Mouse (Mus musculus) CH12.LX (cell line): ENCODE data around the gene Ehd3. TPM values are rescaled to one million over a fixed set of nuclear protein-coding genes. Genes with fewer than 3 reads are reported as not detected.

Experiments used
- DNase-seq: peaks from one replicate; pipeline ENCODE4 v3.0.0-alpha.2; 2013; ENCODE audit errors: extremely low read depth
- H3K27ac ChIP-seq: 2 replicates; pipeline ENCODE4 v1.5.1; 2012; ENCODE audit warnings: low read depth, mild to moderate bottlenecking, control low read depth, moderate library complexity; ENCODE audit not compliant: insufficient read depth
- H3K27me3 ChIP-seq: replicated peaks from 2 replicates; pipeline ENCODE3; 2012; ENCODE audit warnings: inconsistent platforms
- H3K36me3 ChIP-seq, 2 experiments: replicated peaks in 1 of 2; 2 replicates each; pipeline versions ENCODE3 to v1.6.1; 2012; ENCODE audit warnings: inconsistent platforms in 1 of 2, low read length in 1 of 2, mild to moderate bottlenecking in 1 of 2, mixed read lengths in 1 of 2, moderate library complexity in 1 of 2; ENCODE audit not compliant: control insufficient read depth in 1 of 2, insufficient read depth in 1 of 2
- H3K4me1 ChIP-seq, 2 experiments: 2 replicates each; pipeline ENCODE4 v1.6.1; 2012; ENCODE audit warnings: inconsistent platforms in 1 of 2, moderate library complexity in 1 of 2; ENCODE audit not compliant: insufficient read depth in 2 of 2, control insufficient read depth in 1 of 2
- H3K4me2 ChIP-seq: 2 replicates; pipeline ENCODE4 v1.6.1; 2012; ENCODE audit warnings: low read depth, mild to moderate bottlenecking, control low read depth; ENCODE audit not compliant: poor library complexity, insufficient read depth, severe bottlenecking
- H3K4me3 ChIP-seq, 3 experiments: fragments of 150-350 bp in 1 of 3; sonication (generic) in 1 of 3; replicated peaks in 1 of 3; 2 replicates each; pipeline versions ENCODE3 to v1.5.1; 2011 to 2012; ENCODE audit warnings: low read depth in 2 of 3, low read length in 2 of 3, mild to moderate bottlenecking in 2 of 3, moderate library complexity in 2 of 3, control low read depth in 1 of 3, improper control_type of control experiment in 1 of 3, inconsistent platforms in 1 of 3, mixed read lengths in 1 of 3; ENCODE audit not compliant: poor library complexity in 1 of 3
- H3K79me2 ChIP-seq: replicated peaks from 2 replicates; pipeline ENCODE4 v1.6.1; 2012; ENCODE audit warnings: mild to moderate bottlenecking, moderate library complexity; ENCODE audit not compliant: control insufficient read depth, poor library complexity, insufficient read depth, severe bottlenecking; ENCODE audit errors: extremely low read depth
- H3K9ac ChIP-seq: 2 replicates; pipeline ENCODE4 v1.6.1; 2012; ENCODE audit warnings: low read depth, mild to moderate bottlenecking, control low read depth, moderate library complexity; ENCODE audit not compliant: insufficient read depth
- H3K9me3 ChIP-seq: replicated peaks from 2 replicates; pipeline ENCODE3; 2012; ENCODE audit warnings: low read length, inconsistent platforms, mixed read lengths
- CHD1 ChIP-seq: IDR thresholded peaks from 2 replicates; pipeline ENCODE4 v1.6.1; 2012; ENCODE audit warnings: low read depth, low read length, improper control_type of control experiment, inconsistent platforms
- ELF1 ChIP-seq: IDR thresholded peaks from 2 replicates; pipeline ENCODE4 v1.6.1; 2014; ENCODE audit warnings: low read depth, mild to moderate bottlenecking, inconsistent platforms, low read length, improper control_type of control experiment
- ETS1 ChIP-seq: conservative IDR thresholded peaks from 2 replicates; pipeline ENCODE4 v1.6.1; 2012; ENCODE audit warnings: low read depth, mild to moderate bottlenecking, inconsistent platforms, low read length, improper control_type of control experiment, moderate library complexity
- JUND ChIP-seq: conservative IDR thresholded peaks from 2 replicates; pipeline ENCODE4 v1.6.1; 2011; ENCODE audit warnings: low read depth, low read length, improper control_type of control experiment
- MAFK ChIP-seq: IDR thresholded peaks from 2 replicates; pipeline ENCODE4 v1.6.1; 2011; ENCODE audit warnings: low read length, improper control_type of control experiment; ENCODE audit not compliant: insufficient replicate concordance
- MAX ChIP-seq: IDR thresholded peaks from 2 replicates; pipeline ENCODE4 v1.6.1; 2011; ENCODE audit warnings: low read length, improper control_type of control experiment
- MXI1 ChIP-seq: IDR thresholded peaks from 2 replicates; pipeline ENCODE4 v1.6.1; 2011; ENCODE audit warnings: mild to moderate bottlenecking, low read depth, low read length, improper control_type of control experiment
- NELFE ChIP-seq: IDR thresholded peaks from 2 replicates; pipeline ENCODE4 v1.6.1; 2011; ENCODE audit warnings: low read depth, low read length, improper control_type of control experiment
- PAX5 ChIP-seq: IDR thresholded peaks from 2 replicates; pipeline ENCODE4 v1.6.1; 2012; ENCODE audit warnings: low read length, inconsistent platforms, mixed read lengths
- POLR2AphosphoS2 ChIP-seq: IDR thresholded peaks from 2 replicates; pipeline ENCODE4 v1.6.1; 2011; ENCODE audit warnings: low read depth, low read length, improper control_type of control experiment
- RAD21 ChIP-seq: IDR thresholded peaks from 2 replicates; pipeline ENCODE4 v1.6.1; 2011; ENCODE audit warnings: low read depth, mild to moderate bottlenecking, low read length, improper control_type of control experiment, moderate library complexity
- RCOR1 ChIP-seq: conservative IDR thresholded peaks from 2 replicates; pipeline ENCODE4 v1.6.1; 2012; ENCODE audit warnings: low read depth, mild to moderate bottlenecking, inconsistent platforms, low read length, improper control_type of control experiment
- SIN3A ChIP-seq: IDR thresholded peaks from 2 replicates; pipeline ENCODE4 v1.6.1; 2012; ENCODE audit warnings: low read length, improper control_type of control experiment, inconsistent platforms
- SMC3 ChIP-seq: IDR thresholded peaks from 2 replicates; pipeline ENCODE4 v1.6.1; 2011; ENCODE audit warnings: low read depth, low read length, improper control_type of control experiment
- TCF12 ChIP-seq: IDR thresholded peaks from 2 replicates; pipeline ENCODE4 v1.6.1; 2014; ENCODE audit warnings: low read depth, mild to moderate bottlenecking, inconsistent platforms, low read length, improper control_type of control experiment
- USF1 ChIP-seq: IDR thresholded peaks from 2 replicates; pipeline ENCODE4 v1.6.1; 2014; ENCODE audit warnings: low read depth, mild to moderate bottlenecking, inconsistent platforms, low read length, improper control_type of control experiment
- ZNF384 ChIP-seq: IDR thresholded peaks from 2 replicates; pipeline ENCODE4 v1.6.1; 2012; ENCODE audit warnings: low read depth, low read length, improper control_type of control experiment, inconsistent platforms
- dilution Hi-C: fragments of 300-500 bp; cut with MboI; formaldehyde crosslinking; loops from 2 replicates; pipeline ENCODE4 v1.14.3; 2020; ENCODE audit warnings: low sequenced_read_pairs; ENCODE audit not compliant: extremely low pct_unique_long_range_greater_than_20kb, extremely low pct_ligation_motif_present
- in situ Hi-C: fragments of 300-500 bp; cut with MboI; formaldehyde crosslinking; loops from 3 replicates; pipeline ENCODE4 v1.14.3; 2019; ENCODE audit warnings: low sequenced_read_pairs, low pct_ligation_motif_present, low pct_unique_long_range_greater_than_20kb, mixed read lengths
- polyA plus RNA-seq: library from polyadenylated mRNA; unstranded; fragments of >175 nt; gene quantifications from 2 replicates; pipeline ENCODE4 v1.2.1, GENCODE M21; 2012; ENCODE audit warnings: low read depth; ENCODE audit not compliant: insufficient read length
- total RNA-seq, 2 experiments: library from RNA; depleted of rRNA; stranded (reverse); fragments of 300-350 nt in 1 of 2; fragments of >200 nt in 1 of 2; gene quantifications; 2 replicates each; pipeline ENCODE4 v1.2.3; 2012 to 2014

Ehd3 gene
- total and polyA plus RNA-seq, 3 experiments: 11.0 to 37.0 (median 26.5) TPM

DNA sequence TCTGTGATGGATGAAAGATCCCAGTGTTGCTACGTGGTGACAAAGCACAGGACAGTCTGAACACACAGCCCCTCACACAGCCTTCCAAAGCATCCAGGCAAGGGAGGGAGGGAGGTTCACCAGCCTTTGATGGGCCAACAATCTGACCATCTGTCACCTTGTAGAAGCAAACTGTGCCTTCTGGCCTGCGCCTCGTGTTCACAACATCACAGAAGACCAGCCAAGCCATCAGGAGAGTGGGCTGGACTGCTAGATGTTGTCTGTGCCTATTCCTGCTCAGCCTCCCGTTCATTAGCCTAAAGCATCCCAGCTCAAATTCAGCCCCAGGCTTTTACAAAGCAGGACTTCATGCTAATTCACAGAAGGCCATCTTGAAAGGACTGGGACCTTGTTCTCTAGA is 27.5 kb downstream of the Ehd3 start:
- TF ChIP-seq POLR2AphosphoS2: no peak
- no peak for TF ChIP-seq ETS1
- no peak for TF ChIP-seq SIN3A
- TF ChIP-seq USF1: no peak
- no peak for TF ChIP-seq MAFK
- no peak for TF ChIP-seq RCOR1
- TF ChIP-seq RAD21: no peak
- no peak for TF ChIP-seq SMC3
- TF ChIP-seq JUND: no peak
- TF ChIP-seq ELF1: no peak
- TF ChIP-seq TCF12: no peak
- TF ChIP-seq CHD1: no peak
- no peak for TF ChIP-seq PAX5
- TF ChIP-seq MAX: no peak
- no peak for TF ChIP-seq MXI1
- TF ChIP-seq NELFE: no peak
- TF ChIP-seq, all 38 proteins: peak for 0
- in situ Hi-C loops: no loop called here

DNA sequence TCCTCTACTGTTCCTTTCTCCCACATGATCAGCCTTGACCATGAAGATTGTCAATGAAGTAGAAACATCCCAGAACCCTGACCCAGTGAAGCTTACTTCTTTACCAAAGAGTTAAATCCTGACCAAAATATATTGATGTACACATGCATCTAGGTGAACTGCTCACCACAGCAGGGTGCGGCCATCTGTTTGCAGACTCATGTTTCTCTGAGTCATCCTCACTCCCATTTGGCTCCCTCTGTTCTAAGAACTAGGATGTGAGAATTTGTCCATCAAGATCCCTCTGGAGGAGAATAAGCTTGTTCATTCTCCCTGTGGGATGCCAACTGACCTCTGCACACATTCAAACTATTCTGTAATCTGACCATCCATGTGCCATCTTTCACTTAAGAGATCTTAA is 29.0 kb downstream of the Ehd3 start:
- H3K9me3 ChIP-seq: no peaks in the 10 kb centered on the region
- in situ Hi-C loops: no loop called here

More for the DNA sequence above, 27.5 kb downstream of the Ehd3 start:
- Histone ChIP-seq H3K36me3 (peaks cover 18 to 66% of the 10 kb centered on the region in 2 experiments), H3K9ac (no peak overlapping the region), H3K79me2 (no peaks in the 10 kb centered on the region), H3K4me3 (no peak overlapping the region), H3K27ac (no peak overlapping the region), H3K4me2 (no peak overlapping the region), H3K9me3 (no peaks in the 10 kb centered on the region), H3K4me1 (no peaks in the 10 kb centered on the region), H3K27me3 (no peaks in the 10 kb centered on the region)
- dilution Hi-C loops: no loop called here
- no peak for DNase-seq

More for the DNA sequence above, 29.0 kb downstream of the Ehd3 start:
- no peak overlapping the region for H3K4me2 ChIP-seq
- H3K9ac ChIP-seq: no peak overlapping the region
- DNase-seq: no peak
- no peaks in the 10 kb centered on the region for H3K27me3 ChIP-seq
- H3K4me3 ChIP-seq: no peak overlapping the region
- H3K4me1 ChIP-seq: peaks cover 0 to 7% of the 10 kb centered on the region in 2 experiments; a peak in 2 of 4 replicates
- H3K36me3 ChIP-seq: peaks cover 12 to 52% of the 10 kb centered on the region in 2 experiments
- dilution Hi-C loops: no loop called here
- H3K27ac ChIP-seq: no peak overlapping the region
- H3K79me2 ChIP-seq: no peaks in the 10 kb centered on the region
- TF ChIP-seq ZNF384 (no peak), NELFE (no peak), MAFK (no peak), SIN3A (no peak)
